Mouse (Mus musculus) lung, embryonic 14.5 days (tissue): ENCODE data around the gene Tmem183a. TPM values are rescaled to one million over a fixed set of nuclear protein-coding genes. Genes with fewer than 3 reads are reported as not detected.

Source experiments
- ATAC-seq: fragments of 200-750 bp; cut with Nextera tagmentation; 2 replicates; pipeline ENCODE4 v1.8.0; 2017; ENCODE audit warnings: mild to moderate bottlenecking, moderate TSS enrichment, moderate library complexity; ENCODE audit not compliant: insufficient read depth
- DNase-seq: peaks from one replicate; pipeline ENCODE4 v3.0.0-alpha.2; 2015
- H3K27ac ChIP-seq: fragments of 300-500 bp; sonication (generic); 2 replicates; pipeline ENCODE4 v1.5.1; 2014; ENCODE audit warnings: low read depth, mild to moderate bottlenecking, moderate library complexity
- H3K27me3 ChIP-seq: fragments of 300-500 bp; sonication (generic); 2 replicates; pipeline ENCODE4 v1.6.1; 2014; ENCODE audit warnings: low read length, control low read depth; ENCODE audit not compliant: insufficient read depth
- H3K36me3 ChIP-seq: fragments of 300-500 bp; sonication (generic); 2 replicates; pipeline ENCODE4 v1.6.1; 2014; ENCODE audit warnings: control low read depth; ENCODE audit not compliant: insufficient read depth
- H3K4me1 ChIP-seq: fragments of 300-500 bp; sonication (generic); 2 replicates; pipeline ENCODE4 v1.6.1; 2014; ENCODE audit warnings: antibody characterized with exemption, control low read depth; ENCODE audit not compliant: insufficient read depth
- H3K4me2 ChIP-seq: fragments of 300-500 bp; sonication (generic); 2 replicates; pipeline ENCODE4 v1.6.1; 2014; ENCODE audit warnings: mild to moderate bottlenecking
- H3K4me3 ChIP-seq: fragments of 300-500 bp; sonication (generic); 2 replicates; pipeline ENCODE4 v1.5.1; 2014; ENCODE audit warnings: low read depth, low read length
- H3K9ac ChIP-seq: fragments of 300-500 bp; sonication (generic); 2 replicates; pipeline ENCODE4 v1.6.1; 2014
- H3K9me3 ChIP-seq: fragments of 300-500 bp; sonication (generic); 2 replicates; pipeline ENCODE4 v1.6.1; 2016; ENCODE audit warnings: low read depth, low read length, control low read depth
- CTCF ChIP-seq: IDR thresholded peaks from 2 replicates; pipeline ENCODE4 v1.5.1; 2016; ENCODE audit warnings: antibody characterized with exemption, low read depth
- WGBS: fragments of 180-500 bp; shearing (Covaris S2); extraction: QIAGEN DNeasy Blood & Tissue Kit; methylation state at CpG from one replicate; pipeline ENCODE4 v1.1.7; 2014; 5-methylcytosine and 5-hydroxymethylcytosine counted together
- polyA plus RNA-seq: library from polyadenylated mRNA; unstranded; fragments of >200 nt; fragmentation: Nextera tagmentation; extraction: Ambion mirVana; gene quantifications from 2 replicates; pipeline ENCODE4 v1.2.1, GENCODE M21; 2014

Gene Tmem183a
- polyA plus RNA-seq, 1 experiment from 2014 or later, result 106 TPM

- Histone ChIP-seq H3K27me3 (no peaks in the 10 kb centered on the region), H3K4me1 (peaks cover 6% of the 10 kb centered on the region; the same call in 1 of the 2 replicates), H3K27ac (no peak overlapping the region), H3K9me3 (no peaks in the 10 kb centered on the region), H3K4me3 (peak overlapping the region; percentile 53), H3K4me2 (peak overlapping the region; percentile 94), H3K36me3 (peaks cover 39% of the 10 kb centered on the region), H3K9ac (no peak overlapping the region)
- ATAC-seq (no peak), DNase-seq (no peak)
- WGBS, result 69% methylated on average over 4 of the region's 4 CpGs
- TF ChIP-seq CTCF, result no peak
Measured at GRCm38 (mm10) chr1:134345075-134345474, 16.7 kb downstream of the Tmem183a start.

- ATAC-seq (peak; percentile 94), DNase-seq (peak; percentile 96)
- peak overlapping the region; percentile 53 for H3K4me3 ChIP-seq
- no peaks in the 10 kb centered on the region for H3K27me3 ChIP-seq
- H3K36me3 ChIP-seq, result peaks cover 31% of the 10 kb centered on the region
- peak overlapping the region; percentile 94 for H3K4me2 ChIP-seq
- H3K9me3 ChIP-seq, result no peaks in the 10 kb centered on the region
- no peak overlapping the region for H3K27ac ChIP-seq
- no peak for TF ChIP-seq CTCF
- under 1% methylated on average over 54 of the region's 54 CpGs for WGBS
- peak overlapping the region; percentile 59 for H3K9ac ChIP-seq
- peaks cover 6% of the 10 kb centered on the region; the same call in 1 of the 2 replicates for H3K4me1 ChIP-seq
Measured at GRCm38 (mm10) chr1:134344005-134344950, 17.5 kb downstream of the Tmem183a start.

GRCm38 (mm10) chr1:134343567-134343966, 18.2 kb downstream of the Tmem183a start:
- H3K4me1 ChIP-seq, result peaks cover 6% of the 10 kb centered on the region; the same call in 1 of the 2 replicates
- H3K4me2 ChIP-seq, result peak overlapping the region; percentile 94
- H3K27me3 ChIP-seq, result no peaks in the 10 kb centered on the region
- peaks cover 27% of the 10 kb centered on the region for H3K36me3 ChIP-seq
- TF ChIP-seq CTCF, result no peak
- 0 out of 2 replicates have a peak, but pooled peaks have one; percentile 1 for ATAC-seq
- no peak overlapping the region for H3K27ac ChIP-seq
- no peak overlapping the region; the same call in 1 of the 2 replicates for H3K9ac ChIP-seq
- 2% methylated on average over 2 of the region's 2 CpGs for WGBS
- H3K4me3 ChIP-seq, result peak overlapping the region; percentile 53
- DNase-seq, result peak; percentile 12
- no peaks in the 10 kb centered on the region for H3K9me3 ChIP-seq

- Histone ChIP-seq H3K27me3 (no peaks in the 10 kb centered on the region), H3K4me3 (no peak overlapping the region), H3K36me3 (peaks cover 22% of the 10 kb centered on the region), H3K27ac (no peak overlapping the region), H3K4me2 (no peak overlapping the region), H3K9me3 (no peaks in the 10 kb centered on the region), H3K4me1 (peaks cover 6% of the 10 kb centered on the region; the same call in 1 of the 2 replicates), H3K9ac (no peak overlapping the region)
- DNase-seq (no peak), ATAC-seq (no peak)
- no peak for TF ChIP-seq CTCF
- WGBS, result 70% methylated on average over 8 of the region's 8 CpGs
Measured at GRCm38 (mm10) chr1:134342781-134343310, 18.9 kb downstream of the Tmem183a start.

GRCm38 (mm10) chr1:134342278-134342664, 19.5 kb downstream of the Tmem183a start:
- peaks cover 6% of the 10 kb centered on the region; the same call in 1 of the 2 replicates for H3K4me1 ChIP-seq
- no peak for ATAC-seq
- WGBS, result 63% methylated on average over 2 of the region's 2 CpGs

GRCm38 (mm10) chr1:134341641-134342277, 20.0 kb downstream of the Tmem183a start:
- Histone ChIP-seq H3K4me3 (no peak overlapping the region), H3K9ac (no peak overlapping the region), H3K4me2 (no peak overlapping the region), H3K36me3 (peaks cover 12% of the 10 kb centered on the region), H3K27ac (no peak overlapping the region), H3K9me3 (no peaks in the 10 kb centered on the region), H3K4me1 (peaks cover 6% of the 10 kb centered on the region; the same call in 1 of the 2 replicates), H3K27me3 (no peaks in the 10 kb centered on the region)
- TF ChIP-seq CTCF, result no peak
- DNase-seq, result no peak
- ATAC-seq, result no peak
- 71% methylated on average over 5 of the region's 5 CpGs for WGBS

More at GRCm38 (mm10) chr1:134342278-134342664, 19.5 kb downstream of the Tmem183a start:
- Histone ChIP-seq H3K9ac (no peak overlapping the region), H3K4me2 (no peak overlapping the region), H3K27me3 (no peaks in the 10 kb centered on the region), H3K36me3 (peaks cover 17% of the 10 kb centered on the region), H3K4me3 (no peak overlapping the region), H3K9me3 (no peaks in the 10 kb centered on the region), H3K27ac (no peak overlapping the region)
- no peak for TF ChIP-seq CTCF
- DNase-seq, result no peak
